Mouse (Mus musculus): ENCODE measurements around the gene Pmvk. TPM values are rescaled to one million over a fixed set of nuclear protein-coding genes. Genes with fewer than 3 reads are reported as not detected.

The Pmvk gene
- polyA plus RNA-seq, 1 experiment from 2014 or later = 52.7 TPM

GRCm38 (mm10) chr3:89492701-89493151 lies 38.4 kb downstream of the Pmvk start:
- 0 out of 2 replicates have a peak, but pooled peaks cover 5% of the 10 kb centered on the region for H3K4me1 ChIP-seq (replicated peaks; ENCODE audit: insufficient read depth, low read length)
- DNase-seq (ENCODE audit: low spot score) (peak; percentile 65), ATAC-seq (replicated peaks; ENCODE audit: low FRiP score, low read depth) (peak; percentile 82)
- TF ChIP-seq CTCF (IDR thresholded peaks at IDR 0.05; ENCODE audit: low read depth) = 0 out of 2 replicates have a peak, but pooled peaks have one; percentile 5
- no peak overlapping the region for H3K4me3 ChIP-seq (replicated peaks; ENCODE audit: low read depth, low read length)
- H3K9me3 ChIP-seq (replicated peaks; ENCODE audit: low read length) = no peaks in the 10 kb centered on the region
- H3K36me3 ChIP-seq (ENCODE audit: insufficient read depth, low read length) = no peaks in the 10 kb centered on the region
- H3K4me2 ChIP-seq (ENCODE audit: low read length) = no peak overlapping the region
- H3K27me3 ChIP-seq (ENCODE audit: insufficient read depth, low read length) = no peaks in the 10 kb centered on the region
- H3K27ac ChIP-seq = peak overlapping the region; percentile 52
- 18% methylated on average over 8 of the region's 8 CpGs for WGBS
- no peak overlapping the region for H3K9ac ChIP-seq (ENCODE audit: low read depth, low read length)

GRCm38 (mm10) chr3:89494630-89495029 lies 40.3 kb downstream of the Pmvk start:
- peak; percentile 41; the same call in 1 of the 2 replicates for TF ChIP-seq CTCF (IDR thresholded peaks at IDR 0.05; ENCODE audit: low read depth)
- no peak for ATAC-seq (replicated peaks; ENCODE audit: low FRiP score, low read depth)

GRCm38 (mm10) chr3:89496366-89496765 lies 42.0 kb downstream of the Pmvk start:
- no peak for DNase-seq (ENCODE audit: low spot score)
- Histone ChIP-seq H3K4me2 (ENCODE audit: low read length) (no peak overlapping the region), H3K27me3 (ENCODE audit: insufficient read depth, low read length) (no peaks in the 10 kb centered on the region), H3K4me1 (replicated peaks; ENCODE audit: insufficient read depth, low read length) (0 out of 2 replicates have a peak, but pooled peaks cover 5% of the 10 kb centered on the region), H3K9ac (ENCODE audit: low read depth, low read length) (no peak overlapping the region), H3K9me3 (replicated peaks; ENCODE audit: low read length) (no peaks in the 10 kb centered on the region), H3K27ac (no peak overlapping the region), H3K4me3 (replicated peaks; ENCODE audit: low read depth, low read length) (no peak overlapping the region), H3K36me3 (ENCODE audit: insufficient read depth, low read length) (no peaks in the 10 kb centered on the region)
- peak; percentile 18; the same call in 1 of the 2 replicates for TF ChIP-seq CTCF (IDR thresholded peaks at IDR 0.05; ENCODE audit: low read depth)
- ATAC-seq (replicated peaks; ENCODE audit: low FRiP score, low read depth) = no peak
- 77% methylated on average over 3 of the region's 3 CpGs for WGBS

More at GRCm38 (mm10) chr3:89494630-89495029, 40.3 kb downstream of the Pmvk start:
- Histone ChIP-seq H3K4me2 (ENCODE audit: low read length) (no peak overlapping the region), H3K9ac (ENCODE audit: low read depth, low read length) (no peak overlapping the region), H3K4me3 (replicated peaks; ENCODE audit: low read depth, low read length) (no peak overlapping the region), H3K4me1 (replicated peaks; ENCODE audit: insufficient read depth, low read length) (0 out of 2 replicates have a peak, but pooled peaks cover 5% of the 10 kb centered on the region), H3K27ac (no peak overlapping the region), H3K9me3 (replicated peaks; ENCODE audit: low read length) (no peaks in the 10 kb centered on the region), H3K27me3 (ENCODE audit: insufficient read depth, low read length) (no peaks in the 10 kb centered on the region), H3K36me3 (ENCODE audit: insufficient read depth, low read length) (no peaks in the 10 kb centered on the region)
- no peak for DNase-seq (ENCODE audit: low spot score)
- WGBS = 91% methylated on average over 5 of the region's 5 CpGs

GRCm38 (mm10) chr3:89499696-89500095 lies 45.4 kb downstream of the Pmvk start:
- no peak overlapping the region for H3K9ac ChIP-seq (ENCODE audit: low read depth, low read length)
- peak; percentile 40; the same call in 1 of the 2 replicates for ATAC-seq (replicated peaks; ENCODE audit: low FRiP score, low read depth)
- 44% methylated on average over 7 of the region's 7 CpGs for WGBS
- H3K27me3 ChIP-seq (ENCODE audit: insufficient read depth, low read length) = no peaks in the 10 kb centered on the region
- H3K4me2 ChIP-seq (ENCODE audit: low read length) = no peak overlapping the region
- no peak overlapping the region for H3K27ac ChIP-seq
- TF ChIP-seq CTCF (IDR thresholded peaks at IDR 0.05; ENCODE audit: low read depth) = no peak
- no peaks in the 10 kb centered on the region for H3K36me3 ChIP-seq (ENCODE audit: insufficient read depth, low read length)
- H3K4me3 ChIP-seq (replicated peaks; ENCODE audit: low read depth, low read length) = no peak overlapping the region
- H3K9me3 ChIP-seq (replicated peaks; ENCODE audit: low read length) = no peaks in the 10 kb centered on the region
- H3K4me1 ChIP-seq (replicated peaks; ENCODE audit: insufficient read depth, low read length) = no peaks in the 10 kb centered on the region
- DNase-seq (ENCODE audit: low spot score) = no peak

GRCm38 (mm10) chr3:89501486-89501885 lies 47.1 kb downstream of the Pmvk start:
- no peak overlapping the region for H3K4me3 ChIP-seq (replicated peaks; ENCODE audit: low read depth, low read length)
- H3K4me1 ChIP-seq (replicated peaks; ENCODE audit: insufficient read depth, low read length) = no peaks in the 10 kb centered on the region
- ATAC-seq (replicated peaks; ENCODE audit: low FRiP score, low read depth) (no peak), DNase-seq (ENCODE audit: low spot score) (no peak)
- no peaks in the 10 kb centered on the region for H3K27me3 ChIP-seq (ENCODE audit: insufficient read depth, low read length)
- TF ChIP-seq CTCF (IDR thresholded peaks at IDR 0.05; ENCODE audit: low read depth) = peak; percentile 34; the same call in 1 of the 2 replicates
- no peak overlapping the region for H3K27ac ChIP-seq
- H3K4me2 ChIP-seq (ENCODE audit: low read length) = no peak overlapping the region
- no peak overlapping the region for H3K9ac ChIP-seq (ENCODE audit: low read depth, low read length)
- H3K36me3 ChIP-seq (ENCODE audit: insufficient read depth, low read length) = no peaks in the 10 kb centered on the region
- no peaks in the 10 kb centered on the region for H3K9me3 ChIP-seq (replicated peaks; ENCODE audit: low read length)

GRCm38 (mm10) chr3:89502551-89502950 lies 48.2 kb downstream of the Pmvk start:
- no peak overlapping the region for H3K4me3 ChIP-seq (replicated peaks; ENCODE audit: low read depth, low read length)
- H3K4me1 ChIP-seq (replicated peaks; ENCODE audit: insufficient read depth, low read length) = no peaks in the 10 kb centered on the region
- 72% methylated on average over 7 of the region's 7 CpGs for WGBS
- no peak overlapping the region for H3K9ac ChIP-seq (ENCODE audit: low read depth, low read length)
- no peaks in the 10 kb centered on the region for H3K36me3 ChIP-seq (ENCODE audit: insufficient read depth, low read length)
- no peak for TF ChIP-seq CTCF (IDR thresholded peaks at IDR 0.05; ENCODE audit: low read depth)
- no peak overlapping the region for H3K4me2 ChIP-seq (ENCODE audit: low read length)
- no peak overlapping the region for H3K27ac ChIP-seq
- DNase-seq (ENCODE audit: low spot score) = no peak
- H3K9me3 ChIP-seq (replicated peaks; ENCODE audit: low read length) = no peaks in the 10 kb centered on the region
- no peaks in the 10 kb centered on the region for H3K27me3 ChIP-seq (ENCODE audit: insufficient read depth, low read length)
- no peak for ATAC-seq (replicated peaks; ENCODE audit: low FRiP score, low read depth)

GRCm38 (mm10) chr3:89508041-89508440 lies 53.7 kb downstream of the Pmvk start:
- no peak for TF ChIP-seq CTCF (IDR thresholded peaks at IDR 0.05; ENCODE audit: low read depth)
- WGBS = 27% methylated on average over 9 of the region's 9 CpGs
- Histone ChIP-seq H3K4me2 (ENCODE audit: low read length) (no peak overlapping the region), H3K9me3 (replicated peaks; ENCODE audit: low read length) (no peaks in the 10 kb centered on the region), H3K4me3 (replicated peaks; ENCODE audit: low read depth, low read length) (no peak overlapping the region), H3K27ac (no peak overlapping the region), H3K36me3 (ENCODE audit: insufficient read depth, low read length) (no peaks in the 10 kb centered on the region), H3K27me3 (ENCODE audit: insufficient read depth, low read length) (0 out of 2 replicates have a peak, but pooled peaks cover 5% of the 10 kb centered on the region), H3K4me1 (replicated peaks; ENCODE audit: insufficient read depth, low read length) (no peaks in the 10 kb centered on the region), H3K9ac (ENCODE audit: low read depth, low read length) (no peak overlapping the region)
- no peak for ATAC-seq (replicated peaks; ENCODE audit: low FRiP score, low read depth)
- no peak for DNase-seq (ENCODE audit: low spot score)

Measured in kidney, postnatal 0 days (tissue).